Mouse (Mus musculus): ENCODE results near the gene Fnip2. TPM values are rescaled to one million over a fixed set of nuclear protein-coding genes. Genes with fewer than 3 reads are reported as not detected.

Fnip2 gene
- polyA plus RNA-seq, 1 experiment from 2014 or later = 4.3 TPM

DNA sequence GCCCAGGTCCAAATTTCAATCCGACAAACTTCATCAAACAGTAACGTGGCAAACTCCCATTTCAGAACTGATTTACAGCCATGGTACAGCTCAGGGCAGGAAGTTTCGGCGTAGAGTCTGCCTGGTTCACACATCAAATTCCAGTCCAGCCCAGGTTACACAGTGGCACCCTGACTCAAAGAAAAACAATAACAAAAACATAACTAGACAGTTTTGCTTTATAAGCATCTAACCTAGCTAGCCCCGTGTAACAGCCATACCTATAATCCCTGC lies 7.9 kb downstream of the Fnip2 start:
- WGBS = 95% methylated on average over 5 of the region's 5 CpGs
- Histone ChIP-seq H3K36me3 (no peaks in the 10 kb centered on the region), H3K9me3 (replicated peaks) (no peaks in the 10 kb centered on the region), H3K4me3 (no peak overlapping the region), H3K4me1 (no peaks in the 10 kb centered on the region), H3K27ac (replicated peaks) (no peak overlapping the region), H3K27me3 (ENCODE audit: low read depth, poor library complexity, severe bottlenecking) (no peaks in the 10 kb centered on the region)
- DNase-seq (ENCODE audit: low spot score) = no peak

- Histone ChIP-seq H3K27ac (replicated peaks) (no peak overlapping the region), H3K4me1 (no peaks in the 10 kb centered on the region), H3K36me3 (no peaks in the 10 kb centered on the region), H3K27me3 (ENCODE audit: low read depth, poor library complexity, severe bottlenecking) (no peaks in the 10 kb centered on the region), H3K9me3 (replicated peaks) (no peaks in the 10 kb centered on the region), H3K4me3 (no peak overlapping the region)
- DNase-seq (ENCODE audit: low spot score) = no peak
- 87% methylated on average over 9 of the region's 9 CpGs for WGBS
These were observed 8.4 kb downstream of the Fnip2 start for GRCm38 (mm10) chr3:79559021-79559772.

- WGBS = 92% methylated on average over 6 of the region's 6 CpGs
- Histone ChIP-seq H3K27me3 (ENCODE audit: low read depth, poor library complexity, severe bottlenecking) (no peaks in the 10 kb centered on the region), H3K9me3 (replicated peaks) (no peaks in the 10 kb centered on the region), H3K4me3 (no peak overlapping the region), H3K4me1 (0 out of 2 replicates have a peak, but pooled peaks cover 3% of the 10 kb centered on the region), H3K36me3 (no peaks in the 10 kb centered on the region), H3K27ac (replicated peaks) (no peak overlapping the region)
- DNase-seq (ENCODE audit: low spot score) = no peak
These were observed 12.5 kb downstream of the Fnip2 start for GRCm38 (mm10) chr3:79555061-79555460.

DNA sequence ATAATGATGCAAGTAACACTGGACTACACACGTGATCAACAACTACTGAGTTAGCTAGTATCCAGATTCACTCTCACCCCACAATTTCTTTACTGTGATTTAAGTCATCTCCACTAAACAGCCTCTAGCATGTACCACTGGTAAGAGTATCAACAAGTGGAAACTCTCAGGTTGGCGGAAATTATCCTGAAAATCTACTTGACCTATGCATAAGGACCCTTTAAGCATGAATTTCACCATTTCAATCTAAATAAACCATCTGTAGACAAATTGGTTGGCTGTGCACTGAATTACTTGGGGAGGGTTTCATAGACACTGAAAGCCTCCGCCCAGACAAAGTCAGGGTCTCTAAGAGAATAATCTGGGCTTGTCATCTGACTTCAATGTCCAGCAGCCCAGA lies 13.8 kb downstream of the Fnip2 start:
- no peak for DNase-seq (ENCODE audit: low spot score)
- H3K27ac ChIP-seq (replicated peaks) = no peak overlapping the region
- H3K9me3 ChIP-seq (replicated peaks) = no peaks in the 10 kb centered on the region
- no peaks in the 10 kb centered on the region for H3K36me3 ChIP-seq
- 94% methylated on average over 3 of the region's 3 CpGs for WGBS
- H3K4me1 ChIP-seq = 0 out of 2 replicates have a peak, but pooled peaks cover 3% of the 10 kb centered on the region
- no peak overlapping the region for H3K4me3 ChIP-seq
- H3K27me3 ChIP-seq (ENCODE audit: low read depth, poor library complexity, severe bottlenecking) = no peaks in the 10 kb centered on the region

GRCm38 (mm10) chr3:79551826-79552552 lies 15.6 kb downstream of the Fnip2 start:
- H3K4me3 ChIP-seq = no peak overlapping the region
- WGBS = 87% methylated on average over 10 of the region's 10 CpGs
- H3K36me3 ChIP-seq = no peaks in the 10 kb centered on the region
- H3K4me1 ChIP-seq = 0 out of 2 replicates have a peak, but pooled peaks cover 3% of the 10 kb centered on the region
- no peak for DNase-seq (ENCODE audit: low spot score)
- H3K9me3 ChIP-seq (replicated peaks) = no peaks in the 10 kb centered on the region
- H3K27ac ChIP-seq (replicated peaks) = no peak overlapping the region
- H3K27me3 ChIP-seq (ENCODE audit: low read depth, poor library complexity, severe bottlenecking) = no peaks in the 10 kb centered on the region

- 96% methylated on average over 8 of the region's 8 CpGs for WGBS
- Histone ChIP-seq H3K27me3 (ENCODE audit: low read depth, poor library complexity, severe bottlenecking) (no peaks in the 10 kb centered on the region), H3K9me3 (replicated peaks) (no peaks in the 10 kb centered on the region), H3K4me3 (no peak overlapping the region), H3K4me1 (0 out of 2 replicates have a peak, but pooled peaks cover 3% of the 10 kb centered on the region), H3K27ac (replicated peaks) (no peak overlapping the region), H3K36me3 (0 out of 2 replicates have a peak, but pooled peaks cover 3% of the 10 kb centered on the region)
- no peak for DNase-seq (ENCODE audit: low spot score)
These were observed 17.7 kb downstream of the Fnip2 start for GRCm38 (mm10) chr3:79549751-79550393.

DNA sequence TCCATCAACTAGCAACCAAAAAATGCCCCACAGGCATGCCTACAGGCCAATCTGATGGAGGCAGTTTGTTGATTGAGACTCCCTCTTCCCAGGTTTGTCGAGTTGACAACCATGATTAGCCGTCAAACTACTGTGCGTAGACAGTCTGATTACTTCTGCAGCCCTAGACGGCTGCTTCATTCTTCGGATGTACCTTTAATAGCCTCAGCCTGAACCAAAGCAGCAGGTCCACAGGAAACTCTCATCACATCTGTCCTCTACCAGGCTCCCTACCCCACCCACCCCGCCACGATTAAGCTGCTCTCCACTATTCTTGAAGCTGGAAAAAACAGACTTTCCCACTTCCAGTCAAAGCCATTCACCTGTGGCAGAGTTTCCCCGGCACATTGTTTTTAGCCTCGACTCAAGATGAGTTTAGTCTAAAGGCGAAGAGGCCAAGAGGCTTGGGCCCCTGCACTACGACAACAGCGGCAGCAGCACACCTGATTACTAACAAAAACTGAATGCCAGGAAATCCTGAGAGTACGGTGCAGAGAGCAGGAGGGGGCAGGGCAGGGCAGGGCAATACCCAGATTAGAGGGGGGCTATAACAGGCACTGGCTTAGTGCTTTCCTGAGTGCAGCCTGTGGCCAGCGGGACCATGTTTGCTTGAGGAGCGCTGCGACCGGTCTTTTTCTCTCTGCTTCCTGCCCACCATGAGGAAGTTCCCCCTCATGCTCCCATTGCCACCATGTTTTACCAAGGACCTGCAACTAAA lies 18.7 kb downstream of the Fnip2 start:
- no peak overlapping the region for H3K27ac ChIP-seq (replicated peaks)
- H3K4me1 ChIP-seq = 0 out of 2 replicates have a peak, but pooled peaks cover 3% of the 10 kb centered on the region
- H3K4me3 ChIP-seq = no peak overlapping the region
- DNase-seq (ENCODE audit: low spot score) = no peak
- whole genome bisulfite sequencing = 88% methylated on average over 17 of the region's 17 CpGs
- H3K36me3 ChIP-seq = 0 out of 2 replicates have a peak, but pooled peaks cover 3% of the 10 kb centered on the region
- no peaks in the 10 kb centered on the region for H3K9me3 ChIP-seq (replicated peaks)
- no peaks in the 10 kb centered on the region for H3K27me3 ChIP-seq (ENCODE audit: low read depth, poor library complexity, severe bottlenecking)

DNA sequence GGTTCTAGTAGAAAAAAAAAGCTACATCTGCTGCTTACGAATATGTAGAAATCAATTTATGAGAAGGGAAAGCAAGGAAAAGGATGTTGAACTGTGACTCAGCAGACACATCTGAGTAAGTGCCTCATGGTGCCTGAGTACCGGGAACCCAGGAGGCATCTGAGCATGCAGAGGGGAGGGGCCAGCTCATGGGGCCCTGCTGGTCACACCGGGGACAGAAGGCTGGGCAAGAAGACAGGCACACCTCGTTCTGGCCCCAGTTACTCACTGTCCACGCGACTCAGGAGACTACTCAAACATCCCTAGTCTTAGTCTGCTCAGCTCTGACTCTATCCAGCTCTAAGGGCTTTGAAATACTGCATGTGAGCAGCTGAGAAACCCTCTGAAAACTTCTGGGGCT lies 25.0 kb downstream of the Fnip2 start:
- 39% methylated on average over 6 of the region's 6 CpGs for WGBS
- Histone ChIP-seq H3K9me3 (replicated peaks) (no peaks in the 10 kb centered on the region), H3K4me3 (no peak overlapping the region), H3K27me3 (ENCODE audit: low read depth, poor library complexity, severe bottlenecking) (no peaks in the 10 kb centered on the region), H3K27ac (replicated peaks) (no peak overlapping the region), H3K36me3 (0 out of 2 replicates have a peak, but pooled peaks cover 3% of the 10 kb centered on the region), H3K4me1 (peaks cover 3% of the 10 kb centered on the region; the same call in 1 of the 2 replicates)
- DNase-seq (ENCODE audit: low spot score) = no peak

- Histone ChIP-seq H3K9me3 (replicated peaks) (no peaks in the 10 kb centered on the region), H3K4me3 (no peak overlapping the region), H3K36me3 (no peaks in the 10 kb centered on the region), H3K4me1 (peaks cover 3% of the 10 kb centered on the region; the same call in 1 of the 2 replicates), H3K27me3 (ENCODE audit: low read depth, poor library complexity, severe bottlenecking) (no peaks in the 10 kb centered on the region), H3K27ac (replicated peaks) (no peak overlapping the region)
- no peak for DNase-seq (ENCODE audit: low spot score)
These were observed 27.9 kb downstream of the Fnip2 start for GRCm38 (mm10) chr3:79539656-79540055.

- Histone ChIP-seq H3K4me1 (peaks cover 3% of the 10 kb centered on the region; the same call in 1 of the 2 replicates), H3K36me3 (no peaks in the 10 kb centered on the region), H3K27ac (replicated peaks) (no peak overlapping the region), H3K9me3 (replicated peaks) (no peaks in the 10 kb centered on the region), H3K4me3 (no peak overlapping the region), H3K27me3 (ENCODE audit: low read depth, poor library complexity, severe bottlenecking) (no peaks in the 10 kb centered on the region)
- DNase-seq (ENCODE audit: low spot score) = no peak
- WGBS = 93% methylated on average over 3 of the region's 3 CpGs
These were observed 28.5 kb downstream of the Fnip2 start for GRCm38 (mm10) chr3:79539124-79539523.

GRCm38 (mm10) chr3:79538342-79538741 lies 29.3 kb downstream of the Fnip2 start:
- DNase-seq (ENCODE audit: low spot score) = no peak
- 94% methylated on average over 3 of the region's 3 CpGs for WGBS
- no peaks in the 10 kb centered on the region for H3K36me3 ChIP-seq

GRCm38 (mm10) chr3:79537626-79538203 lies 29.9 kb downstream of the Fnip2 start:
- no peak for DNase-seq (ENCODE audit: low spot score)
- Histone ChIP-seq H3K9me3 (replicated peaks) (no peaks in the 10 kb centered on the region), H3K4me1 (peaks cover 2% of the 10 kb centered on the region; the same call in 1 of the 2 replicates), H3K27me3 (ENCODE audit: low read depth, poor library complexity, severe bottlenecking) (no peaks in the 10 kb centered on the region), H3K27ac (replicated peaks) (no peak overlapping the region), H3K36me3 (no peaks in the 10 kb centered on the region), H3K4me3 (no peak overlapping the region)
- 87% methylated on average over 3 of the region's 3 CpGs for WGBS

More at GRCm38 (mm10) chr3:79538342-79538741, 29.3 kb downstream of the Fnip2 start:
- Histone ChIP-seq H3K9me3 (replicated peaks) (no peaks in the 10 kb centered on the region), H3K4me3 (no peak overlapping the region), H3K27ac (replicated peaks) (no peak overlapping the region), H3K4me1 (peaks cover 3% of the 10 kb centered on the region; the same call in 1 of the 2 replicates), H3K27me3 (ENCODE audit: low read depth, poor library complexity, severe bottlenecking) (no peaks in the 10 kb centered on the region)

Measured in midbrain, embryonic 10.5 days (tissue).